Mouse (Mus musculus) lung, embryonic 16.5 days (tissue): Measurements from ENCODE around the gene Nck2. TPM values are rescaled to one million over a fixed set of nuclear protein-coding genes. Genes with fewer than 3 reads are reported as not detected.
"Not testable (repeated sequence)": the region's sequence is repeated elsewhere in the genome, so short reads cannot be mapped to it uniquely, and the experiment has no call there.

Experiments
- ATAC-seq: fragments of 200-750 bp; cut with Nextera tagmentation; 2 replicates; pipeline ENCODE4 v1.8.0; 2017; ENCODE audit warnings: low read depth, mild to moderate bottlenecking, moderate library complexity
- H3K27ac ChIP-seq: fragments of 300-500 bp; sonication (generic); 2 replicates; pipeline ENCODE4 v1.5.1; 2014; ENCODE audit warnings: mild to moderate bottlenecking, control low read depth, low read length
- H3K27me3 ChIP-seq: fragments of 300-500 bp; sonication (generic); 2 replicates; pipeline ENCODE4 v1.6.1; 2014; ENCODE audit warnings: low read depth, low read length, mixed read lengths; ENCODE audit not compliant: control insufficient read depth, insufficient read depth
- H3K36me3 ChIP-seq: fragments of 300-500 bp; sonication (generic); 2 replicates; pipeline ENCODE4 v1.6.1; 2014; ENCODE audit warnings: low read length; ENCODE audit not compliant: control insufficient read depth, insufficient read depth
- H3K4me1 ChIP-seq: fragments of 300-500 bp; sonication (generic); replicated peaks from 2 replicates; pipeline ENCODE4 v1.6.1; 2014; ENCODE audit warnings: low read length, mixed read lengths; ENCODE audit not compliant: control insufficient read depth, insufficient read depth
- H3K4me2 ChIP-seq: fragments of 300-500 bp; sonication (generic); 2 replicates; pipeline ENCODE4 v1.6.1; 2014; ENCODE audit warnings: low read depth, low read length, control low read depth
- H3K4me3 ChIP-seq: fragments of 300-500 bp; sonication (generic); 2 replicates; pipeline ENCODE4 v1.5.1; 2014; ENCODE audit warnings: mild to moderate bottlenecking, low read length, control low read depth
- H3K9ac ChIP-seq: fragments of 300-500 bp; sonication (generic); 2 replicates; pipeline ENCODE4 v1.6.1; 2014; ENCODE audit warnings: low read length, control low read depth
- H3K9me3 ChIP-seq: fragments of 300-500 bp; sonication (generic); 2 replicates; pipeline ENCODE4 v1.6.1; 2016; ENCODE audit warnings: low read length; ENCODE audit not compliant: control insufficient read depth
- WGBS: fragments of 180-500 bp; shearing (Covaris S2); extraction: QIAGEN DNeasy Blood & Tissue Kit; methylation state at CpG from one replicate; pipeline ENCODE4 v1.1.7; 2014; 5-methylcytosine and 5-hydroxymethylcytosine counted together
- polyA plus RNA-seq: library from polyadenylated mRNA; unstranded; fragments of >200 nt; fragmentation: Nextera tagmentation; extraction: Ambion mirVana; gene quantifications from 2 replicates; pipeline ENCODE4 v1.2.1, GENCODE M21; 2015

Nck2 gene
- polyA plus RNA-seq, 1 experiment from 2014 or later: 43.4 TPM

DNA sequence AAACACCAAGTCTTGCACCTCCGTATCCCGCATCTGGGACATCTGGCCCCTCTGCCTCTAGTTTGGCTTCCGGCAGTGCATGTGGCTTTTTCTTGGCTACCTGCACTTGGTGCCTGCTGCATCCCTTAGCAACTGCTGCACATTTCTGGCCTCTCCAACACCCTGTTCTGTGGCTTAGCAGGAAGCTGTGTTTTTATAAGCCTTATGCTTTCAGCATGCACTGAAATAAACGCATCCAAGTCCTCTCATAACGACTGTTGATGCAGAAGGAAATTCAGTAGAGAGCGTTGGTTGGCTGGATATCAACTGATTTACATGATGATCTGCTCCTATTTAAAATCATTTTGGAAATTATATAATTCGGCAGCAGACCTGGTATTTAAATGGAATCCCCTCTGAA, 86.9 kb downstream of the Nck2 start:
- H3K9ac ChIP-seq: no peak overlapping the region
- H3K27ac ChIP-seq: no peak overlapping the region
- 80% methylated on average over 7 of the region's 7 CpGs for WGBS
- H3K36me3 ChIP-seq: 0 out of 2 replicates have a peak, but pooled peaks cover 3% of the 10 kb centered on the region
- H3K4me3 ChIP-seq: no peak overlapping the region
- no peaks in the 10 kb centered on the region for H3K9me3 ChIP-seq
- no peaks in the 10 kb centered on the region for H3K27me3 ChIP-seq
- H3K4me2 ChIP-seq: no peak overlapping the region
- ATAC-seq: no peak
- H3K4me1 ChIP-seq: peaks cover 16% of the 10 kb centered on the region; the same call in 1 of the 2 replicates

DNA sequence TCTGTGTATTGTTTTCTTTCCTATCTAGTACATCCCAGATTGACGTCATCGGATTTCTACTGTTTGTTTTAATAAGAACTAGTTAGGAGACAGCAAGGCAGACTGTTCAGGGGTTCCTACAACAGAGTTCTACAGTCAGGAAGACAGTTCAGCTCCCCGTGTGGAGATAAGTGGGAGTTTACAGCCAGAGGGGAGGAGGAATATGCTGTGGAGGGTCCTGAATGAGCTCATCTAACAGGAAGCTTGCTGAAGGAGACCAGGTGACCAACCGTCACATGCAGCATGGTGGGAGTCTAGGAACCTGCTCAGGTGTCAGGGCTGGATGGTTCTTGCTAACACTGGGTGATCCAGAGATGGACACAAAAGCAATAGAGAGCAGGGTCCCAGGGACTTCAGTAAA, 87.9 kb downstream of the Nck2 start:
- Histone ChIP-seq H3K9me3 (no peaks in the 10 kb centered on the region), H3K9ac (no peak overlapping the region), H3K27ac (no peak overlapping the region), H3K4me2 (no peak overlapping the region), H3K4me3 (no peak overlapping the region), H3K36me3 (0 out of 2 replicates have a peak, but pooled peaks cover 3% of the 10 kb centered on the region), H3K27me3 (no peaks in the 10 kb centered on the region), H3K4me1 (peaks cover 19% of the 10 kb centered on the region; the same call in 1 of the 2 replicates)
- 39% methylated on average over 4 of the region's 4 CpGs for WGBS
- no peak for ATAC-seq

DNA sequence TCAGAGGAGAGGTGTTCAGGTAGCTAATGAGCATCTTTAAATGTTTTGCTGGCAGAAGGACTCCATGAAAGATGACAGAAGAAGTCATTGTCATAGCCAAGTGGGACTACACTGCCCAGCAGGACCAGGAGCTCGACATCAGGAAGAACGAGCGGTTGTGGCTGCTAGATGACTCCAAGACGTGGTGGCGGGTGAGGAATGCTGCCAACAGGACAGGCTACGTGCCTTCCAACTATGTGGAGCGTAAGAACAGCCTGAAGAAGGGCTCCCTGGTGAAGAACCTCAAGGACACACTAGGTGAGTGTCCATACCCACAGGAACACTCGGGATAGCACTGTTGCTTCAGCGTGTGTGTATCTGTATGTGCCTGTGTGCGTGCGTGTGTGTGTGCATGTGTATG, 89.1 kb downstream of the Nck2 start:
- peaks cover 20% of the 10 kb centered on the region; the same call in 1 of the 2 replicates for H3K4me1 ChIP-seq
- not testable (repeated sequence) for H3K9ac ChIP-seq, H3K4me3 ChIP-seq, H3K9me3 ChIP-seq, H3K27ac ChIP-seq, H3K27me3 ChIP-seq, H3K36me3 ChIP-seq, H3K4me2 ChIP-seq, ATAC-seq
- 76% methylated on average over 11 of the region's 11 CpGs for WGBS

DNA sequence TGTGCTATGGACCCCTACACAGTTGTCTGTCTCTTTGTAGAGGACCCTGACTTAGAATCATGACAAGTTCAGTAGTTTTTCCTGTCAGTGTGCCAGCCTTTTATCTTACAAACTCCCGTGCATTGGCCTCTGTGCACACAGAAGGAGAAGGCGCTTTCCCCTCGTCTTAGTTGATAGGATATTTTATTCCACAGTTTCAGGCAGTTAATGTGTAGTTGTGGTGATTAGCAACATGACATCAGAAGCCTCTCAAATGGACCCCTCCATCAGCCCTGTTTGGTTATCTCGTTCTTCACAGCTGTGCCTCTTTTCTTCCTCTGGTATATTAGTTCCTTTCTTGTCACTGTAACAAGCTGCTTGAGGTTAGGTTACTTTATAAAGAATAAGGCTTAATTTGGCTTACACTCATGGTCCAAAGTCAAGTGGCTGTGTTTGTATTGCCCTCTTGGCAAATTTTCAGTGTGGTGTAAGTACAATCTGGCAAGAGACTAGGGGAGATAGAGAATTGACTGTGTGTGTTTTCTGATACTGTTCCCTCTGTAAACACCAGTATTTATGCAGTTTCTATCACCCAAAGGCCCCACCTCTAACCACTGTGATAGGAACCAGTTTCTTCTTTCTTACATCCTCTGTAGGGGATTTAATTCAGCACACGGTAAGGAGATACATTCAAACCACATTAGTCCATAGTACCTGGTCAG, 89.8 kb downstream of the Nck2 start:
- WGBS: 64% methylated on average over 5 of the region's 5 CpGs
- H3K4me3 ChIP-seq: no peak overlapping the region
- H3K9me3 ChIP-seq: no peaks in the 10 kb centered on the region
- no peak overlapping the region for H3K4me2 ChIP-seq
- ATAC-seq: no peak
- no peaks in the 10 kb centered on the region for H3K27me3 ChIP-seq
- 0 out of 2 replicates have a peak, but pooled peaks cover 3% of the 10 kb centered on the region for H3K36me3 ChIP-seq
- H3K27ac ChIP-seq: no peak overlapping the region
- no peak overlapping the region for H3K9ac ChIP-seq
- peaks cover 21% of the 10 kb centered on the region; the same call in 1 of the 2 replicates for H3K4me1 ChIP-seq

DNA sequence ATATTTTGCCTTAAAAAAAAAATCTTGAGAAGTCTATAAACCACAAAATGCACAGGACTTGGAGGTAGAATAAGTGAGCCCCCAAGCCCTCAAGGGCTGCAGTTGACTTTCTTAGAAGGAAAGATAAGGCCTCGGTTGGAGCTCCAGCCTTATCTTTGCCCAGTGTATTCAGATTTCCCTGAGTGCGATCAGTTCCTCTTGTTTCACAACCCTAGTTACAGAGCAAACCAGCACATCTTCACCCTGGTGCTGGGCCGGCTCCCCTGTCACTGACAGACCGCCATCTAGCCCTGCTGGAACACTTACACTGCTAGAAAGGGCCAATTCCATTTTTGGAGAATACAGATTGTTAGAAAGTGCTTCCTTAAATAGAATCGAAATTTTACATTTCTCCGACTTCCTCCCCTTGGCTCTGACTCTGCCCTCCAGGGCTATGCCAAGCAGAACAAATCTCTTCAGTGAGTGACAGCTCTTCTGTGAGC, 91.2 kb downstream of the Nck2 start:
- no peak for ATAC-seq
- H3K9me3 ChIP-seq: no peaks in the 10 kb centered on the region
- 65% methylated on average over 6 of the region's 6 CpGs for WGBS
- H3K27ac ChIP-seq: no peak overlapping the region
- 0 out of 2 replicates have a peak, but pooled peaks cover 3% of the 10 kb centered on the region for H3K36me3 ChIP-seq
- no peak overlapping the region for H3K4me3 ChIP-seq
- no peak overlapping the region for H3K9ac ChIP-seq
- H3K4me1 ChIP-seq: peaks cover 16% of the 10 kb centered on the region; the same call in 1 of the 2 replicates
- H3K27me3 ChIP-seq: no peaks in the 10 kb centered on the region
- H3K4me2 ChIP-seq: no peak overlapping the region

DNA sequence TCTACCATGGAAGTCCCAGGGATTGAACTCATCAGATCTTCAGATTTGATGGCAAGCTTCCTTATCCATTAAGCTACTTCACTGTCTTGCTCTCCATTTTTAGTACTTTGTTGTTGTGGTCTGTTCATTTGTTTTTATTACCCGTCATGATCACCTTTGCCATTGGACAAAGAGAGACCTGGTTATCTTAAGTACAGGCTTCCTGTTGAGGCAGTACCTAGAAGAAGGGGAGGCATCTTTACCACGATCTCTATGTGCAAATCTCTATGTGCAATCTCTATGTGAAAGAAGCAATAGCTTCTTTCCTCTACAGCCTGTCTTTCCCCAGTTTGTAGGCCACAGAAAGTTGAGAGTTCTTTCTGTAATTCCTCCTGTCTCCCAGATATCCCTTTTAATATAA, 91.9 kb downstream of the Nck2 start:
- Histone ChIP-seq H3K4me2 (no peak overlapping the region), H3K27ac (no peak overlapping the region), H3K4me3 (no peak overlapping the region), H3K36me3 (0 out of 2 replicates have a peak, but pooled peaks cover 3% of the 10 kb centered on the region), H3K9me3 (no peaks in the 10 kb centered on the region), H3K9ac (no peak overlapping the region), H3K27me3 (no peaks in the 10 kb centered on the region), H3K4me1 (peaks cover 12% of the 10 kb centered on the region; the same call in 1 of the 2 replicates)
- no peak for ATAC-seq
- 64% methylated on average over 2 of the region's 2 CpGs for WGBS

DNA sequence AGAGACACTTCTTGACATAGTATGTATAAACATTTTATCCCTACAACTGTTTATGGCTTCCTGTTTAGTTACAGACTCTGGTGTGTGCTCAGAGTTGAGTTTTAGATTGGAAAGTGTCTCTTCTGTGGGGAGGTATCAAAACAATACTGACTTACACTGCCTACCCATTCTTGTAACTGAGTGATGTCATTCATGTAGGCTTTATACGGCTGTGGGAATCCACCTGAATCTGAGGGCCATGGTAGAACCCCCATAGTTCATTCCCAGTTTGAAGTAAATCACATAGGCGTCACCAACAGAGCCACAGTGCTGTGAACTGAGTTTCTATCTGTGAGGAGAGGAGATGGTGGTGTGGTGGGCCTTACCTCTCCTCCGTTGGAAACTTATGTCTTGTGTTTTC, 92.6 kb downstream of the Nck2 start:
- no peak for ATAC-seq
- Histone ChIP-seq H3K9me3 (no peaks in the 10 kb centered on the region), H3K36me3 (0 out of 2 replicates have a peak, but pooled peaks cover 3% of the 10 kb centered on the region), H3K4me2 (no peak overlapping the region), H3K27ac (no peak overlapping the region), H3K4me3 (no peak overlapping the region), H3K4me1 (peaks cover 10% of the 10 kb centered on the region; the same call in 1 of the 2 replicates), H3K9ac (no peak overlapping the region), H3K27me3 (no peaks in the 10 kb centered on the region)
- WGBS: 80% methylated on average over 3 of the region's 3 CpGs

DNA sequence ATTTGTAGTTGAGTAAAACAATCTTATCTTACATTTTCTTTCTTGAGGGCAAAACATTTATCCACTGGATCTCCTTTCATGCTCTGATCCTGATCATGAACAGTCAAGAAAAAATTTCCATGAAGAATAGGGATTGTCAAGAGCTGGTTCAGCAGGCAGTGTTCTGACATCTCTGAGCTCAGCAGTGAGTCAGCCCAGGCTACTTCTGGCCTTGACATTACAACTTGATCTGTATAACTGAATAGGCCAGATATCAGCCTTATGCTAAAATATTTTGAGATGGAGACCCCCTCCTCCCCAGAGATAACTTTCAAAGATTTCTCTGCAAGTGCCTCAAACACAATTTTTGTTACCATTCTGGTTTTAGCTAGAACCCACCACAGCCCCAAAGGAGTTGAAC, 93.1 kb downstream of the Nck2 start:
- Histone ChIP-seq H3K27ac (no peak overlapping the region), H3K4me2 (no peak overlapping the region), H3K9ac (no peak overlapping the region), H3K9me3 (no peaks in the 10 kb centered on the region), H3K27me3 (no peaks in the 10 kb centered on the region), H3K36me3 (0 out of 2 replicates have a peak, but pooled peaks cover 3% of the 10 kb centered on the region), H3K4me1 (peaks cover 6% of the 10 kb centered on the region; the same call in 1 of the 2 replicates), H3K4me3 (no peak overlapping the region)
- no peak for ATAC-seq

DNA sequence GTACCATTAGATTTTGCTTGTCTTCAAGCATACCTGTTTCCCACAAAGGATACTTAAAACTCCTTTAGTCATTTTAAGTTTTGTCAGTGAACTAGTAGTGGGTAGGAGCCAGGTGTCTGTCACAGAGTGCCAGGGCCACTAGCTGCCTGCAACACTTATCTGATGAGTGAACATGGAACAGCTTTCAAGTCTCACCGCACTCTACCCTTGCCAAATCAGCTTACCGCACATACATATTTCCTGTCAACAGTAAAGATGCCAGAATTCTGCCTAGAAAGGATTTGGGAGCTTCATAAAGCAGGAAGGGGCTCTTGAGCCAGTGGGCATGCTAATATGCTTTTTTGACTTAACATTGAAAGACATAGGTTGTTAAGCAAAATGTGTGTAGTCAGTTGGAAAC, 94.3 kb downstream of the Nck2 start:
- H3K4me2 ChIP-seq: no peak overlapping the region
- WGBS: 66% methylated on average over 2 of the region's 2 CpGs
- H3K36me3 ChIP-seq: 0 out of 2 replicates have a peak, but pooled peaks cover 3% of the 10 kb centered on the region
- H3K9ac ChIP-seq: no peak overlapping the region
- H3K4me1 ChIP-seq: peaks cover 5% of the 10 kb centered on the region; the same call in 1 of the 2 replicates
- no peak overlapping the region for H3K27ac ChIP-seq
- H3K4me3 ChIP-seq: no peak overlapping the region
- no peaks in the 10 kb centered on the region for H3K9me3 ChIP-seq
- no peaks in the 10 kb centered on the region for H3K27me3 ChIP-seq
- ATAC-seq: no peak
